Mouse (Mus musculus): ENCODE measurements at regions not wholly inside any gene's neighbourhood (a gene's known extent, or its start where the extent isn't known, plus 50 kb on each side); places are given as distances from the start of the nearest gene placed in this dataset.

DNA sequence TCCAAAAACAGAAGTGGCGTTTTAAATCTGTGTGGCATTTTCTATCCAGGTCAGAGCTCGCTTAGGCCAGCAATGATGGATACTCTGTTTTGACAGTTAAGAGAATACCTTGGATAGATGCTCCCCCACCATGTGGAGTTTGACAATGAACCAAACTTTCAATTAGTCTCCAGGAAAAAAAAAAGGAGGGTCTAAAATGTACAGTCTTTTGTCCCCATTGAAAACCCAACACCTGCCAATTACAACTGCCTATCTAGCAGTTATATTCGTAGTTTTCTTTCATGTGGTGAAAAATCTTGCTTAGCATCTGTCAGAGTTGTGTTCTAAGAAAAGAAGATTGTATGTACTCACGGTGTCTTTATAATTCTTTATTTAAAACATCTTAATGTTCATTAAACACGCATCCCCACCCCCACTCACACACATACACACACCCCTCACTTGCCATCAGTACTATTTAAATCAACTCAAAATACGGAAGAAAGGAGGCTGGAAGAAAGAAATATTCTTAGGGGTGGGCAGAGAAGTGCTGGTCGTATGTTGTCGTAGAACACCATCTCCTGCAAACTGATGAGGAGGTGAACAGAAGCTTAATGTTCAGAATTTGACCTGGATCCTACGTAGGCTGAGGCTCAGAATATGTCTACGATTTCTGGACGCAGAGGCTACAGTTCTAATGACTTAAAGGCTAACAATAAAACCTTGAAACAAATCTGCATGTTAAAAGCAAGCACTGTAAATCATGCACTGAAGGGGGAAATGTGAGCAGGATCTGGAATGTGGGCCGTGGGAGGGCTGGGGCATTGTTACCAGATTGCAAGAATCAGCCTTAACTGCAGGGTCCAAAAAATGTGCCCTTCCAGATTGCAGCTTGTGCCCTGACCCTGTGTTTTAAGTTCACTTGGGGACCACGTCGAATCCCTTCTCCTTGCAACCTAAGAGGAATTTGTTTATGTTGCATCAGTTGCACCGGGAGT is 147.2 kb upstream of the Hhip start:
- Histone ChIP-seq H3K4me3 (no peak overlapping the region), H3K36me3 (ENCODE audit: control insufficient read depth, insufficient read depth, low read length) (no peaks in the 10 kb centered on the region), H3K27ac (no peak overlapping the region), H3K27me3 (ENCODE audit: control insufficient read depth, insufficient read depth, low read length) (no peaks in the 10 kb centered on the region), H3K4me1 (ENCODE audit: control insufficient read depth, insufficient read depth, low read length) (no peaks in the 10 kb centered on the region), H3K9ac (ENCODE audit: low read depth, low read length) (no peak overlapping the region), H3K79me2 (replicated peaks; ENCODE audit: control insufficient read depth, insufficient read depth, low read length) (no peaks in the 10 kb centered on the region)
- 69% methylated on average over 15 of the region's 15 CpGs for WGBS
- no peak for TF ChIP-seq EP300 (IDR thresholded peaks at IDR 0.05; ENCODE audit: insufficient read depth, low read depth, low read length)
- TF ChIP-seq CTCF (IDR thresholded peaks at IDR 0.05), result no peak
- TF ChIP-seq POLR2A (IDR thresholded peaks at IDR 0.05; ENCODE audit: insufficient read depth, low read depth, low read length), result no peak
- intact Hi-C loops (cut with DNase I), result no loop called here
- no peak for DNase-seq

DNA sequence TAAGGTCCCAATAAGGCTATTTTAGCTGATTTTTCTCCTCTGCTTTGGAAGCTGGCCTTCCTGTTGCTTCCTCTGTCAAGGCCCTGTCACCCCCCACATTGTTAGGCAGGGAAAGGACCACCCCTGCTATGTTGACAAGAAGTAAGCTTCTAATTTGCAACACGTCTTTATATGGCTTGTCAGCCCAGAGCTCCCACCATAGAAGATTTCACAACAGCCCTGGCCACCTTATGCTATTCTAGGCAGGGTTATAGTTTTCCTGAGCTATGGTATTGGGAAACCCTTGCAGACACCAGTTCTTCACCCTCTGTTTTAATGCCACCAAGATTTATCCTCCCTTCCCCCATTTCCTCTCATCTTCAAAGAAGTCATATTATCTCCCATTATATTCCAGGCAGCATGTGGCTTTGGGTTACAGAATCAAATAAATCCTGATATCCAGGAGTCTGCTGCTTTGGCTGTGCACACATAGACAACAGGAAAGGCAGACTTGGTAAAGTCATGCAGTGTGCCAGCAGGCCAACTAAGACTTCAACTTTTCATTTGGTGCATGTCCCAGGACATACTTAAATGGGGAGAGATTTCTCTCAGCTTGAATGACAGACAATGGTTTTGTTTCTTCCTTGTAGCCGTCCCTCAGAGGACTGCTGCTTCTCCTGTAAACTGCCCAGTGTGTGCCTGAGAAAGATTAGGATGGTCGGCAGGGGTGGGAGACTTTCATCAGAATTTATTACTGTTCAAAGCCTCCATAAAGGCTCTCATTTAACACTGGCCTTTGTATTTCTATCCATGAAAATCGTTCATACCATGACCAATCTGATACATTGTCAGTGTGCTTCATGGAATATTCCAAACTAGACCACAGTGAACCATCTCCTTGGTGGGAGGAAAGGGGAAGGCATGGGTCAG is 146.2 kb upstream of the Hhip start:
- Histone ChIP-seq H3K79me2 (replicated peaks; ENCODE audit: control insufficient read depth, insufficient read depth, low read length) (no peaks in the 10 kb centered on the region), H3K27ac (no peak overlapping the region), H3K27me3 (ENCODE audit: control insufficient read depth, insufficient read depth, low read length) (no peaks in the 10 kb centered on the region), H3K9ac (ENCODE audit: low read depth, low read length) (no peak overlapping the region), H3K36me3 (ENCODE audit: control insufficient read depth, insufficient read depth, low read length) (no peaks in the 10 kb centered on the region), H3K4me3 (no peak overlapping the region), H3K4me1 (ENCODE audit: control insufficient read depth, insufficient read depth, low read length) (no peaks in the 10 kb centered on the region)
- no peak for TF ChIP-seq POLR2A (IDR thresholded peaks at IDR 0.05; ENCODE audit: insufficient read depth, low read depth, low read length)
- TF ChIP-seq EP300 (IDR thresholded peaks at IDR 0.05; ENCODE audit: insufficient read depth, low read depth, low read length), result no peak
- TF ChIP-seq CTCF (IDR thresholded peaks at IDR 0.05), result no peak
- 57% methylated on average over 4 of the region's 4 CpGs for WGBS
- intact Hi-C loops (cut with DNase I), result no loop called here
- DNase-seq, result no peak

DNA sequence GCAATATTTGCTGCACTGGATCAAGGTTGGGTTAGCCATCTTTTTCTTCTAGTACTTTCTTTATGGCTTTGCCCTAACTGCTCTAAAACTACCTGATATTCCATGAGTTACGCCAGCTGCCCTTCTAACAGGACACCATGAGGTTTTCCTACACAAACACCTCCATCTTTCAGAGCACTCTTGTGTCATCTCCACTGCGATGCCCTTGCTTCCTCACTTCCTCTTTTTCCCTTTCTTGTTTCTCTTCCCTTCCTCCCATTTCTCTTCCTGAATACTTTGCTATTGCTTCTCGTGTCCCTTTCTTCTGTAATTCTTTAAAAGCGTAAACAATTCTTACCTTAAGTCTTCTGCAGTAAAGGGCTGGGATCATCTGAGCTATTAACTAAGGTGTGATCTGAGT is 139.9 kb upstream of the Hhip start:
- Histone ChIP-seq H3K9ac (ENCODE audit: low read depth, low read length) (no peak overlapping the region), H3K4me3 (no peak overlapping the region), H3K4me1 (ENCODE audit: control insufficient read depth, insufficient read depth, low read length) (no peaks in the 10 kb centered on the region), H3K27ac (no peak overlapping the region), H3K27me3 (ENCODE audit: control insufficient read depth, insufficient read depth, low read length) (no peaks in the 10 kb centered on the region), H3K79me2 (replicated peaks; ENCODE audit: control insufficient read depth, insufficient read depth, low read length) (no peaks in the 10 kb centered on the region), H3K36me3 (ENCODE audit: control insufficient read depth, insufficient read depth, low read length) (no peaks in the 10 kb centered on the region)
- intact Hi-C loops (cut with DNase I), result no loop called here
- DNase-seq, result no peak
- 65% methylated on average over 4 of the region's 4 CpGs for WGBS
- no peak for TF ChIP-seq EP300 (IDR thresholded peaks at IDR 0.05; ENCODE audit: insufficient read depth, low read depth, low read length)
- no peak for TF ChIP-seq POLR2A (IDR thresholded peaks at IDR 0.05; ENCODE audit: insufficient read depth, low read depth, low read length)
- no peak for TF ChIP-seq CTCF (IDR thresholded peaks at IDR 0.05)

DNA sequence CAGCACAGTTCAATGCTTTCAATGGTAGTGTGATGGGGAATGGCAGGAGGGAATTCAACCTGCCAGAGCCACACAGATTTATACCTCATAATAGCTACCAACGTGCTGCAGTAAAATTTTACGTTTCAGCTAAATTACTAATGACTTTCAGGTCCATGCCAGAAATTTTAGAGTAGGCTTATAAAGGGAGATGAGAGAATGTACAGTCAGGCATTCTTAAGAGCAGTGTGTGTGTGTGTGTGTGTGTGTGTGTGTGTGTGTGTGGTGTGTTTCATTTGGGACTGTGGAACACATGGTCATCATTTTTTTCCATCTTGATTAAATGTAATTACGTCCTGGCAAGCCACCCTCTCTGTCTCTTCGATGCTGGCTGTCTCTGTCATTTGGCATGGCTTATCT is 132.7 kb upstream of the Hhip start:
- intact Hi-C loops (cut with DNase I), result no loop called here
- no peak overlapping the region for H3K27ac ChIP-seq

DNA sequence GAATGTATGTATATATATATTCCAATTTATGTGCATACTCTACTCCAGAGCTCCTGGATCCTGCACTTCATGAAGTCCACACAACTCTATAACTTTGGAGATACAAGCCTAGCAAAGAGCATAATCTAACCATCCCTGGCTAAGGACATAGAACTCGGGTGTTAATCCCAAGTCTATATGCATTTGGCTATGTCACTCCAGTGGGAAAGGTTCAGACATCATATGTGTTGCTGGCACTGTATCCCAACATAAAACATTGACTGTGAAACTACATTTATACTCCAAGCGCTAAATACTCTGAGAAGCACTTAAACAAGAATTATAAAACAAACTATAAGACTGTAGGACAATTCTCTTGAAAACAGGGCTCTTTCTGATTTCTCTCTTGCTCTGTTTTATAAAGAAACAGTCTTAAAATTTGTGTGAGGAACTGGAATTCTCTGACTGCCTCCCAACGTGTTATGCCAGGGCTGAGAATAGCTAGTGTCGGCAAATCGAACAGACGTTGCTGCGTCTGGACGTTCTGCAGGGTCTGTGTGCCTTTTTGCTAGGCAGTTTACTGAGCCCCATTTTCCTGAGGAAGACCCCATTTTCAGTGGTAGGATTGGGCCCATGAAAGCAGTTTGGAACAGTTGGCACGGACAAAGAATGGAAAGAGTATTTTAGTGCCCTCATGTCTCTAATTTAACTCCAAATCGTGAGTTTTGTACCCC is 132.1 kb upstream of the Hhip start:
- intact Hi-C loops (cut with DNase I), result no loop called here
- DNase-seq, result no peak
- H3K27me3 ChIP-seq (ENCODE audit: control insufficient read depth, insufficient read depth, low read length), result no peaks in the 10 kb centered on the region
- no peaks in the 10 kb centered on the region for H3K4me1 ChIP-seq (ENCODE audit: control insufficient read depth, insufficient read depth, low read length)
- no peak overlapping the region for H3K9ac ChIP-seq (ENCODE audit: low read depth, low read length)
- no peaks in the 10 kb centered on the region for H3K79me2 ChIP-seq (replicated peaks; ENCODE audit: control insufficient read depth, insufficient read depth, low read length)
- H3K4me3 ChIP-seq, result no peak overlapping the region
- 77% methylated on average over 10 of the region's 10 CpGs for WGBS
- TF ChIP-seq POLR2A (IDR thresholded peaks at IDR 0.05; ENCODE audit: insufficient read depth, low read depth, low read length), result no peak
- TF ChIP-seq CTCF (IDR thresholded peaks at IDR 0.05), result no peak
- TF ChIP-seq EP300 (IDR thresholded peaks at IDR 0.05; ENCODE audit: insufficient read depth, low read depth, low read length), result no peak
- H3K27ac ChIP-seq, result no peak overlapping the region
- no peaks in the 10 kb centered on the region for H3K36me3 ChIP-seq (ENCODE audit: control insufficient read depth, insufficient read depth, low read length)

More for the DNA sequence above, 132.7 kb upstream of the Hhip start:
- TF ChIP-seq POLR2A (IDR thresholded peaks at IDR 0.05; ENCODE audit: insufficient read depth, low read depth, low read length) (no peak), EP300 (IDR thresholded peaks at IDR 0.05; ENCODE audit: insufficient read depth, low read depth, low read length) (no peak), CTCF (IDR thresholded peaks at IDR 0.05) (no peak)
- DNase-seq, result no peak
- no peak overlapping the region for H3K9ac ChIP-seq (ENCODE audit: low read depth, low read length)
- H3K79me2 ChIP-seq (replicated peaks; ENCODE audit: control insufficient read depth, insufficient read depth, low read length), result no peaks in the 10 kb centered on the region
- H3K4me3 ChIP-seq, result no peak overlapping the region
- no peaks in the 10 kb centered on the region for H3K36me3 ChIP-seq (ENCODE audit: control insufficient read depth, insufficient read depth, low read length)
- WGBS, result 73% methylated on average over 4 of the region's 4 CpGs
- no peaks in the 10 kb centered on the region for H3K4me1 ChIP-seq (ENCODE audit: control insufficient read depth, insufficient read depth, low read length)
- no peaks in the 10 kb centered on the region for H3K27me3 ChIP-seq (ENCODE audit: control insufficient read depth, insufficient read depth, low read length)
